Comparison of ENCODE assay signal across 8 mouse cellular contexts in the genomic region with DNA sequence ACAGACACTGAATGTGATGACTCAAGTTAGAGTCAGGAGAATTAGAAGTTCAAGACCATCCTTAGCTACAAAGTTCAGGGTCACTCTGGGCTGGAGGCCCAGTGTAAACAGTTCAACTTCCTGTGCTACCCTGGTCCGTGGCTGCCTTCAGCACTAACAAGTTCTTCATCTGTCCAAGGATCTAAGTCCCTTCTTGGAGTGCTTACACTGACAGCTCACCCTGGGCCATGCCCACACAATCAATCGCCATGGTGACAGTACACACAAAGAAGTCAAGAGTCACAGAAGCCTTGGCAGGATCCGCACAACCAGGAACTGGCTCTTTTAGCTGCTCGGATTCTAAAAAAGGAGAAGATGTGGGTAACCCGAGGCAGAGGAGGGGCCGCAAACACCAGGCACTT. TPM values are rescaled to one million over a fixed set of nuclear protein-coding genes. Genes with fewer than 3 reads are reported as not detected.
DNase-seq lines count a peak whose midpoint lies in the region; ATAC-seq lines count a peak whose summit lies in the region.
"Had no signal": no experiment of that assay in that cellular context is flagged by ENCODE, and none has a peak within 500 bp of the region (broad histone marks: within the 10 kb centered on the region; RNA-seq: fewer than 3 reads in every experiment).

No protein-coding gene starts in this region.

- no peaks in the 10 kb centered on the region for H3K9me3 ChIP-seq in heart, embryonic 15.5 days (replicated peaks)
- H3K9me3 ChIP-seq in lung, embryonic 15.5 days, result no peaks in the 10 kb centered on the region
- H3K9me3 ChIP-seq in limb, embryonic 10.5 days (replicated peaks), result no peaks in the 10 kb centered on the region
- no peaks in the 10 kb centered on the region for H3K9me3 ChIP-seq in forebrain, embryonic 14.5 days (replicated peaks; ENCODE audit: control insufficient read depth, low read length)
- H3K9me3 ChIP-seq: limb, embryonic 13.5 days had no signal

- 38% methylated on average over 6 of the region's 6 CpGs for WGBS in heart, embryonic 15.5 days
- 16% methylated on average over 6 of the region's 6 CpGs for WGBS in lung, embryonic 15.5 days
- WGBS in limb, embryonic 10.5 days, result 48% methylated on average over 6 of the region's 6 CpGs
- WGBS in forebrain, embryonic 14.5 days, result 54% methylated on average over 6 of the region's 6 CpGs

- ATAC-seq in heart, embryonic 15.5 days (replicated peaks; ENCODE audit: insufficient number of reproducible peaks, insufficient read depth, low FRiP score, low read depth), result no peak
- ATAC-seq in lung, embryonic 15.5 days (ENCODE audit: borderline replicate concordance, extremely low read depth, low FRiP score, low TSS enrichment), result peak; percentile 56
- no peak for ATAC-seq in forebrain, embryonic 14.5 days

- peak overlapping the region; percentile 55 for H3K27ac ChIP-seq in heart, embryonic 15.5 days
- H3K27ac ChIP-seq in lung, embryonic 15.5 days, result peak overlapping the region; percentile 97
- H3K27ac ChIP-seq in limb, embryonic 10.5 days, result no peak overlapping the region
- H3K27ac ChIP-seq in forebrain, embryonic 14.5 days (ENCODE audit: low read depth, low read length), result no peak overlapping the region
- H3K27ac ChIP-seq: limb, embryonic 13.5 days had no signal

- DNase-seq in spleen, postnatal 36 days (ENCODE audit: low spot score in 2 of 2), result peak; percentile 34 to 42
- DNase-seq in spleen, postnatal 10 days (ENCODE audit: low spot score in 2 of 2), result no peak
- DNase-seq in limb, embryonic 10.5 days (ENCODE audit: low spot score), result no peak
- no peak for DNase-seq in right cerebral cortex, postnatal 25 days
- no peak for DNase-seq in forebrain, embryonic 14.5 days (ENCODE audit: low spot score)

- H3K4me1 ChIP-seq in heart, embryonic 15.5 days (replicated peaks), result peaks cover 95% of the 10 kb centered on the region
- peaks cover 86% of the 10 kb centered on the region for H3K4me1 ChIP-seq in lung, embryonic 15.5 days
- H3K4me1 ChIP-seq in limb, embryonic 10.5 days, result peaks cover 82% of the 10 kb centered on the region
- H3K4me1 ChIP-seq in forebrain, embryonic 14.5 days (ENCODE audit: control insufficient read depth, insufficient read depth, low read length), result peaks cover 48% of the 10 kb centered on the region

- H3K9ac ChIP-seq in heart, embryonic 15.5 days, result no peak overlapping the region
- H3K9ac ChIP-seq in lung, embryonic 15.5 days, result no peak overlapping the region
- no peak overlapping the region for H3K9ac ChIP-seq in forebrain, embryonic 14.5 days (ENCODE audit: low read length)
- H3K9ac ChIP-seq: limb, embryonic 13.5 days had no signal

- no peaks in the 10 kb centered on the region; the same call in 1 of the 2 replicates for H3K36me3 ChIP-seq in heart, embryonic 15.5 days
- H3K36me3 ChIP-seq in lung, embryonic 15.5 days, result no peaks in the 10 kb centered on the region
- peaks cover 21% of the 10 kb centered on the region for H3K36me3 ChIP-seq in limb, embryonic 10.5 days
- H3K36me3 ChIP-seq in forebrain, embryonic 14.5 days (ENCODE audit: control insufficient read depth, insufficient read depth, low read length), result peaks cover 15% of the 10 kb centered on the region; the same call in 1 of the 2 replicates

- no peaks in the 10 kb centered on the region for H3K27me3 ChIP-seq in heart, embryonic 15.5 days
- no peaks in the 10 kb centered on the region for H3K27me3 ChIP-seq in lung, embryonic 15.5 days
- no peaks in the 10 kb centered on the region for H3K27me3 ChIP-seq in limb, embryonic 10.5 days (ENCODE audit: low read depth, poor library complexity, severe bottlenecking)
- H3K27me3 ChIP-seq in forebrain, embryonic 14.5 days (replicated peaks; ENCODE audit: control insufficient read depth, insufficient read depth, low read length), result no peaks in the 10 kb centered on the region
- H3K27me3 ChIP-seq: limb, embryonic 13.5 days had no signal

- H3K4me3 ChIP-seq in heart, embryonic 15.5 days, result no peak overlapping the region
- H3K4me3 ChIP-seq in lung, embryonic 15.5 days, result no peak overlapping the region
- no peak overlapping the region for H3K4me3 ChIP-seq in limb, embryonic 10.5 days
- no peak overlapping the region for H3K4me3 ChIP-seq in forebrain, embryonic 14.5 days (ENCODE audit: low read depth, low read length)
- H3K4me3 ChIP-seq: limb, embryonic 13.5 days had no signal

- no peak overlapping the region for H3K4me2 ChIP-seq in heart, embryonic 15.5 days
- H3K4me2 ChIP-seq in lung, embryonic 15.5 days, result peak overlapping the region; percentile 41; the same call in 1 of the 2 replicates
- no peak overlapping the region for H3K4me2 ChIP-seq in forebrain, embryonic 14.5 days (ENCODE audit: low read length)
- H3K4me2 ChIP-seq: limb, embryonic 13.5 days had no signal

RNA-seq across cellular contexts. Expression of gene Shb, which starts 44.6 kb away (rescaled TPM):
- polyA plus RNA-seq in heart, embryonic 15.5 days (2015; fragmentation: Nextera tagmentation; extraction: Ambion mirVana), result 8.6 and 10.7 TPM in 2 replicates
- 11.4 and 13.5 TPM in 2 replicates for polyA plus RNA-seq in lung, embryonic 15.5 days (2015; fragmentation: Nextera tagmentation; extraction: Ambion mirVana)
- 4.3 and 4.8 TPM in 2 replicates for polyA plus RNA-seq in limb, embryonic 10.5 days (2016; fragmentation: Nextera tagmentation; extraction: Ambion mirVana)
- polyA plus RNA-seq in forebrain, embryonic 14.5 days (2014; fragmentation: Nextera tagmentation; extraction: Ambion mirVana), result 14.1 and 14.5 TPM in 2 replicates

Comparison
In these comparisons a context has a peak if more than half of its experiments do, and no peak if none do; other contexts are left out.
1. DNase-seq: peak in spleen, postnatal 36 days (2 of 2); none in spleen, postnatal 10 days (0 of 2), limb, embryonic 10.5 days (single experiment), right cerebral cortex, postnatal 25 days (single experiment) and forebrain, embryonic 14.5 days (single experiment).
2. H3K27ac ChIP-seq: peak in heart, embryonic 15.5 days (single experiment) and lung, embryonic 15.5 days (single experiment); none in limb, embryonic 10.5 days (single experiment) and forebrain, embryonic 14.5 days (single experiment).